Mouse (Mus musculus) heart, postnatal 0 days (tissue): Measurements from ENCODE around the gene Schip1. TPM values are rescaled to one million over a fixed set of nuclear protein-coding genes. Genes with fewer than 3 reads are reported as not detected.

Experiments
- ATAC-seq: fragments of 200-750 bp; cut with Nextera tagmentation; 2 replicates; pipeline ENCODE4 v1.8.0; 2017; ENCODE audit warnings: low read depth, moderate number of reproducible peaks, moderate library complexity; ENCODE audit not compliant: insufficient read depth
- DNase-seq: peaks from one replicate; pipeline ENCODE4 v3.0.0-alpha.2; 2016; ENCODE audit warnings: low spot score
- H3K27ac ChIP-seq: fragments of 300-500 bp; sonication (generic); 2 replicates; pipeline ENCODE4 v1.5.1; 2014; ENCODE audit warnings: low read depth, mild to moderate bottlenecking
- H3K27me3 ChIP-seq: fragments of 300-500 bp; sonication (generic); 2 replicates; pipeline ENCODE4 v1.6.1; 2014; ENCODE audit warnings: low read length, mixed read lengths; ENCODE audit not compliant: control insufficient read depth, insufficient read depth
- H3K36me3 ChIP-seq: fragments of 300-500 bp; sonication (generic); replicated peaks from 2 replicates; pipeline ENCODE4 v1.6.1; 2014; ENCODE audit warnings: low read length, mixed read lengths; ENCODE audit not compliant: control insufficient read depth, insufficient read depth
- H3K4me1 ChIP-seq: fragments of 300-500 bp; sonication (generic); 2 replicates; pipeline ENCODE4 v1.6.1; 2014; ENCODE audit warnings: antibody characterized with exemption; ENCODE audit not compliant: control insufficient read depth, insufficient read depth
- H3K4me2 ChIP-seq: fragments of 300-500 bp; sonication (generic); 2 replicates; pipeline ENCODE4 v1.6.1; 2014; ENCODE audit warnings: low read depth, mild to moderate bottlenecking, low read length, moderate library complexity
- H3K4me3 ChIP-seq: fragments of 300-500 bp; sonication (generic); 2 replicates; pipeline ENCODE4 v1.5.1; 2014; ENCODE audit warnings: low read depth, low read length
- H3K9ac ChIP-seq: fragments of 300-500 bp; sonication (generic); replicated peaks from 2 replicates; pipeline ENCODE4 v1.6.1; 2014; ENCODE audit warnings: low read depth, low read length, mixed read lengths
- H3K9me3 ChIP-seq: fragments of 300-500 bp; sonication (generic); replicated peaks from 2 replicates; pipeline ENCODE4 v1.6.1; 2016; ENCODE audit warnings: low read length; ENCODE audit not compliant: control insufficient read depth
- CTCF ChIP-seq: IDR thresholded peaks from 2 replicates; pipeline ENCODE4 v1.5.1; 2016; ENCODE audit warnings: antibody characterized with exemption, control low read depth, low read depth
- EP300 ChIP-seq: IDR thresholded peaks from 2 replicates; pipeline ENCODE4 v1.6.1; 2016; ENCODE audit warnings: antibody characterized with exemption, low read depth
- WGBS: fragments of 180-500 bp; shearing (Covaris S2); extraction: QIAGEN DNeasy Blood & Tissue Kit; methylation state at CpG from one replicate; pipeline ENCODE4 v1.1.7; 2014; 5-methylcytosine and 5-hydroxymethylcytosine counted together
- polyA plus RNA-seq: library from polyadenylated mRNA; unstranded; fragments of >200 nt; fragmentation: Nextera tagmentation; extraction: Ambion mirVana; gene quantifications from 2 replicates; pipeline ENCODE4 v1.2.1, GENCODE M21; 2015
- total RNA-seq: library from RNA; depleted of rRNA; stranded (reverse); fragments of >200 nt; gene quantifications from 2 replicates; pipeline ENCODE4 v1.2.3, GENCODE M21; 2014; ENCODE audit warnings: low replicate concordance

Schip1 gene
- total and polyA plus RNA-seq, 2 experiments from 2014 or later, result 58.4 to 74.3 TPM

DNA sequence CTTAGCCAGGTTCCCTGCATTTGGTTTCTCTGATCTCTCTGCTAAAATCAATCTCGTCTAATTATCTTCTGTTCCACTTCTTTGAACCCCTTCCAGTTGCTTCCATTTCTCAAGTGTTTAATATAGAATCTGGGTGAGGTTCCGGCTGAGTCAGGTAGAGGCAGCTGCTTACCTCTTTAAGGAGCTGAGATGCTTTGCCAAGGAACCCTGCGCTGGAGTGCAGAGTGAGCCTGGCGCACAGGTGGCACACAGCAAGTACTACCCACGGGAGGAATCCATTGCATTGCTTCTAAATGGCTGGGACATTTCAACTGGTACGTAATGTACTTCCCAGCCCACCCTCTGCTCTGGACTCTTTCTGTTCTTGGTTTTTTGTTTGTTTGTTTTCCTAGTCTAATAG lies 414.7 kb downstream of the Schip1 start:
- H3K27me3 ChIP-seq, result no peaks in the 10 kb centered on the region
- WGBS, result 85% methylated on average over 6 of the region's 6 CpGs
- no peaks in the 10 kb centered on the region for H3K9me3 ChIP-seq
- H3K4me2 ChIP-seq, result no peak overlapping the region
- TF ChIP-seq CTCF (no peak), EP300 (no peak)
- H3K9ac ChIP-seq, result no peak overlapping the region
- H3K36me3 ChIP-seq, result no peaks in the 10 kb centered on the region
- no peak overlapping the region for H3K27ac ChIP-seq
- no peak overlapping the region for H3K4me3 ChIP-seq
- no peak for DNase-seq
- H3K4me1 ChIP-seq, result 0 out of 2 replicates have a peak, but pooled peaks cover 4% of the 10 kb centered on the region
- ATAC-seq, result no peak

- Histone ChIP-seq H3K4me1 (no peaks in the 10 kb centered on the region), H3K4me2 (no peak overlapping the region), H3K27ac (no peak overlapping the region), H3K9ac (no peak overlapping the region), H3K36me3 (no peaks in the 10 kb centered on the region), H3K9me3 (no peaks in the 10 kb centered on the region), H3K27me3 (no peaks in the 10 kb centered on the region), H3K4me3 (no peak overlapping the region)
- no peak for DNase-seq
- ATAC-seq, result no peak
- no peak for TF ChIP-seq EP300
- no peak for TF ChIP-seq CTCF
- WGBS, result 92% methylated on average over 3 of the region's 3 CpGs
These were observed 418.9 kb downstream of the Schip1 start for GRCm38 (mm10) chr3:68483517-68483916.

DNA sequence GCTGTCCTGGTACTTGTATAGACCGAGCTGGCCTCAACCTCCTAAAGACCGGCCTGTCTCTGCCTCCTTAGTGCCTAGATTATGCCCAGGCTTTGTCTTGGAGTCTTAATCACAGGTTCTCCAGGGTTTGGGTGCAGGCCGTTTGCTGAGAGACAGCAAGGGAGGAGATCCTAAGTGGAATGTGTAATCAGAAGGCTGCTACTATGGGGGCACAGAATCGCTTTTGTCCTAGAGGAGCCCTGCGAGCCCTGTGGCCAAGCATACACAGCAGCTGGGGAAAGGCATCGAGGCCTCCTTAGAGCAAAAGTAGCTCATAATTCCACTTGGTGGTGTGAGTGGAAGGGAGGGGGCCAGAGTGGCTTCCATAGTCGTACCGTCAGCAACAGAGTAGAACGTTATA lies 419.4 kb downstream of the Schip1 start:
- Histone ChIP-seq H3K4me3 (no peak overlapping the region), H3K27me3 (no peaks in the 10 kb centered on the region), H3K27ac (no peak overlapping the region), H3K9me3 (no peaks in the 10 kb centered on the region), H3K9ac (no peak overlapping the region), H3K4me2 (no peak overlapping the region), H3K36me3 (no peaks in the 10 kb centered on the region), H3K4me1 (no peaks in the 10 kb centered on the region)
- 87% methylated on average over 9 of the region's 9 CpGs for WGBS
- no peak for ATAC-seq
- no peak for TF ChIP-seq EP300
- TF ChIP-seq CTCF, result no peak
- no peak for DNase-seq

DNA sequence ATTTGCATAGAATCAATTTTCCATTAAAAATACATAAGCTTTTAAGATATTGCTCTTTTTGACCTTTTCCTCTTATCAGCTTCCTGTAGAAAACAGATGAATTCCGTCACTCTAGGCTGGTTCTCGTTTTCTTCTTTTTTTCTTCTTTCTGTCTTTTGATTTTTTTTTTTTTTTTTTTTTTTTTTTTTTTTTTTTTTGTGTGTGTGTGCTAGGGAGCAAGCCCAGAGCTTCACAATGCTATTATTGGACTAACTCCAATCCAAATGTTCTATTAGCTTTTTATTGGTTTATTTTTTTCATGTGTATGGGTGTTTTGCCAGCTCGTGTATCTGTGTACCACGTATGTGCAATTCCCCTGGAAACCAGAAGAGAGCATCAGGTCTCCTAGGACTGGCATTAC lies 420.0 kb downstream of the Schip1 start:
- no peaks in the 10 kb centered on the region for H3K4me1 ChIP-seq
- H3K4me3 ChIP-seq, result no peak overlapping the region
- no peaks in the 10 kb centered on the region for H3K36me3 ChIP-seq
- H3K27ac ChIP-seq, result no peak overlapping the region
- no peak for DNase-seq
- ATAC-seq, result no peak
- no peak overlapping the region for H3K4me2 ChIP-seq
- no peaks in the 10 kb centered on the region for H3K27me3 ChIP-seq
- no peak for TF ChIP-seq EP300
- no peak for TF ChIP-seq CTCF
- WGBS, result 60% methylated on average over 4 of the region's 4 CpGs
- no peak overlapping the region for H3K9ac ChIP-seq
- no peaks in the 10 kb centered on the region for H3K9me3 ChIP-seq

DNA sequence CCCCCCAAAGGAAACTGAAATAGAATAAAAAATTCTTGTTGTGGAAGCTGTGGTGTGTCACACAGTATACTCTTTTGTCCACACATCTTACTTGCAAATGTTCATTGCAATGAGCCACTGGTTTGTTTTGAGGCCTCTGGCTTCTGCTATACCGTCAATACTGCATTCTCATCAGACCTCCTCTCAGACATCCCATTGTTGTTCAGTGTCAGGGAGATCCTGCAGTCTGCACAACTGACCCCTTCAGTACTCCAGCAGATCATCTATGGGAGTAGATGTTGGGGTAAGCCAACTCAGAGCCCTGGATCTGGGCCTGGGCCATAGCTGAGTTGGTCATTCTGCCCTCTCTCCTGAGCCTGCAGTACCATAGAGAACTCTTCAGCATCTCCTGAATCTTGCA lies 423.0 kb downstream of the Schip1 start:
- no peaks in the 10 kb centered on the region; the same call in 1 of the 2 replicates for H3K36me3 ChIP-seq
- peaks cover 9% of the 10 kb centered on the region; the same call in 1 of the 2 replicates for H3K4me1 ChIP-seq
- H3K9ac ChIP-seq, result no peak overlapping the region
- no peaks in the 10 kb centered on the region for H3K9me3 ChIP-seq
- ATAC-seq (no peak), DNase-seq (no peak)
- TF ChIP-seq CTCF (no peak), EP300 (no peak)
- H3K4me2 ChIP-seq, result no peak overlapping the region
- no peak overlapping the region for H3K4me3 ChIP-seq
- no peak overlapping the region for H3K27ac ChIP-seq
- H3K27me3 ChIP-seq, result no peaks in the 10 kb centered on the region
- WGBS, result 65% methylated on average over 1 of the region's 1 CpGs

DNA sequence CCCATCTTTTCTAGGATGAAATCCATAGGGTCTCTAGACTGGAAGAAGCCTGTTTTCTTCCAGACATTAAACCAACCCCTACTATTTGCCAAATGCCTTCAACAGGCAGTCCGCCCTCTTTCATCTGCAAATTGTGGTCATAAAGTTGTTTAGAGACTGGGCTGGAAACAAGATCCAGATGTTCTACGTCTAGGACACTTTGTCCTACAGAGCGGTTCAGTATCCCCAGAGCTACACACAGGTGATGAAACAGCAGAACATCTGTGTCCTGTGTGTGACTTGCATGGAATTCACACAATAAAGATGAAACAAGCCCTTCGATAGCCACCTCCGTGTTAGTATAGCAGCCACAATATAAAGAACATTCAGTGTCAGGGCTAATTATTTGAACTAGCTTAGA lies 423.7 kb downstream of the Schip1 start:
- Histone ChIP-seq H3K27ac (no peak overlapping the region), H3K4me1 (peaks cover 9% of the 10 kb centered on the region; the same call in 1 of the 2 replicates), H3K27me3 (no peaks in the 10 kb centered on the region), H3K36me3 (no peaks in the 10 kb centered on the region; the same call in 1 of the 2 replicates), H3K9me3 (no peaks in the 10 kb centered on the region), H3K9ac (no peak overlapping the region), H3K4me3 (no peak overlapping the region), H3K4me2 (no peak overlapping the region)
- ATAC-seq (no peak), DNase-seq (no peak)
- 73% methylated on average over 5 of the region's 5 CpGs for WGBS
- no peak for TF ChIP-seq CTCF
- no peak for TF ChIP-seq EP300
